Mouse (Mus musculus) cerebellum, postnatal 25 days (tissue): ENCODE results near the gene Lilra5.
"Not testable (repeated sequence)": the region's sequence is repeated elsewhere in the genome, so short reads cannot be mapped to it uniquely, and the experiment has no call there.

Experiments
- DNase-seq, 2 experiments: peaks; one replicate each; pipeline ENCODE4 v3.0.0; 2021; ENCODE audit warnings: mixed read lengths in 2 of 2

Gene Lilra5

DNA sequence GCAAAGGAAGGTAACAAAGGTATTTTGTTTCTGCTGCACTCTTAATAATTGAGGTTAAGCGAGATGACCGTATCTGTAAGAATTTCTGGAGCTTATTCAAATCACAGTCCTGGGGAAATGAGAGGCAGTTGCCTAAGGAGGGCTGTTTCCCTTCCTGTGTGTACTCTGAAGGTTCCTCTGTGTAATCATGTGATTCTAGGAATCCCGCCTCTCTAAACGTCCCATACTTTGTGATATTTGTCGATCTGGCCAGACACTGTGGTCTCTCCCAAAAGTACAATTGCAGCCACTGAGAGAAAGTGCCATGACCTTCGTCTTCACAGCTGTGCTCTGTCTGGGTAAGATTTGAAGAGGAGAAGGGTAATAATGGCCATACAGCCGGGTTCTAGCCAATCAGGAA is at the start of gene Lilra5:
TSS of gene Lilra5 (plus strand) at position 301 of the 400 bp plus-strand sequence.
- no peak for DNase-seq

DNA sequence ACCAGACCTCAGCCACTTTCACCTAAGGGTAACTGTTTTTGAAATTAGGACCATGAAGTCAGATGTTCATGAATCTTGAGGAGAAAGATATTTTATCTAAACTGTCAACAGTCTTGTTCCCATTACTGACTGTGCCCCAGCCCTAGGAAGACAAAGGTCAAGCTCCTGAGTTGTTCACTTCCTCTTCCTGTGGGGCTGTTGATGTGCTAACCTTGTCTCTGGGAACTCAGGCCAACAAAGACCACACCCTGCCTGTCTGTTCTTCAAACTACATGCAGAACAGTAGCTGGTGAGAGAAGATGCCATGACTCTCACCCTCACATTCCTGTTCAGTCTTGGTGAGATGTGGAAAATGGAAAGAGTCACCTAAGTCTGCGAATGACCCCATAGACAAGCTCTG is 30.4 kb upstream of the Lilra5 start:
- DNase-seq, result no peak

DNA sequence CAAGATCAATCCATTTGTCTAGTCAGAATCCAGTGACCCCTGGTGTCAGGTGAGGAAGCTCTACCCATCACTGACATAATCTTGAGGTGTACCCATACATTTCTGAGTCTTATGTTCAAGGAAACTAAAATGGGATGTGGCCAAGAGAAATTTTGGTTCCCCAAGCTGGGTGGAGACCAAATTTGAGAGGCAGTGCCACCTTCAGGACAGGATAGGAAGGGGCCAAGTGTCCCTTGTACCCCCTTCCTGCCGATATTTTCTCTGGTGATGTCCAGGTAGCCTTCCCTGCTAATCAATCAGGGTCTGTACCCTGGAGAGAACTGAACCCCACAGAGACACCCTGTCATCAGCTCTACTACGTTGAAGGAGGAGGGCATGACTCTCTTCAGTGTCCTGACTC is 28.9 kb upstream of the Lilra5 start:
- DNase-seq, result no peak

DNA sequence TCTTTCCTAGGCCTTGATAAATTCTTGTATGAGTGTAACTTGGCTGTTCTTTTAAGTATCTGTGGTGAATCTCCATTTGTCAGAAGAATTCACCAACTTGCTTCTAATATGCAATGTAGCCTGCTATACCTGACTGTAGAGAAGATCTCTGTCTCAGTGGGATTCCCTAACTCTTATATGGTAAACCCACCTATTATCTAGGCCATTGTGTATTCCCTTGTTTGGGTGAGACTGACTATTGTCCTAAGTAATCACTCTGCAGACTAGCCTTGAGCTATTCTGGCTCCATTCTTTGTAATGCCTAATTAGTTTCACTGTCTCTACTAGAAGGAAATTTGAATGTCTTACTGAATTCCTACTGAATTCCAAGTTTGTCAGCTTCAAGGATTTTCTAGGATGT is 24.1 kb upstream of the Lilra5 start:
- not testable (repeated sequence) for DNase-seq

DNA sequence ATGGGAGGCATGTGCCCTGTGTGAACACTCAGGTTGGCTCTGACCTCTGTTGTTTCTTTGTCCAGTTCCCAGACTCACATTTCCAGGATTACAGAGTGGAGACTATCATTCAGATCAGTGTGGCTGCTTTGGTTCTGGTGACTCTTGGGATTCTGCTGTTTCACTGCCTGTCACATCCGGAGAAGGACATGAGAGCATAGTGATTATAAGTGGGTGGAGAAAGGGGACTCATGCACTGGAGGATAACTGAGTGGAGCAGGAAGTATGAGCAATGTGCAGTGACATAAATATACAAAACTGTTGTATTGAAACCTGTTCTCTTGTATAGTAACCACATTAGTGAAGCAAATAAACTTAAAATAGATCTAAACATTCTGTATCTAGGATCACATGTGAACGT is 22.2 kb upstream of the Lilra5 start:
- DNase-seq, result no peak

DNA sequence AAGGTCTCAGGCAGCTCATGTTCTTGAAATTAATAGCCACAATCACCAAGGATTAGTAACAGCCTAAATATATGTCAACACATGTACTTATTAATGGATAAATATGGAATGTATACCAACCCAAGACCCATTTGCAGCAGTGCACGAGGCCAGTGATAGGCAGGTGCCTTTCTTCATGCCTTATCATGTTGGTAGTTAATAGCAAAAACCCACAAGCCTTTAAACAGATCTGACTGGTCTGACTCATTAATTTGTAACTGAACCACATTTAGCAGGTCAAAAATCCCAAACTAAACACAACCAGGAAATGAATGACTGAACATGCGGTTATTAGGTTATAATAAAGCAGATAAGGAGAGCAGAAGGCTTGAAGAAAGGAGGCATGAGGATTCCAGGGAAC is 21.7 kb upstream of the Lilra5 start:
- DNase-seq, result no peak

DNA sequence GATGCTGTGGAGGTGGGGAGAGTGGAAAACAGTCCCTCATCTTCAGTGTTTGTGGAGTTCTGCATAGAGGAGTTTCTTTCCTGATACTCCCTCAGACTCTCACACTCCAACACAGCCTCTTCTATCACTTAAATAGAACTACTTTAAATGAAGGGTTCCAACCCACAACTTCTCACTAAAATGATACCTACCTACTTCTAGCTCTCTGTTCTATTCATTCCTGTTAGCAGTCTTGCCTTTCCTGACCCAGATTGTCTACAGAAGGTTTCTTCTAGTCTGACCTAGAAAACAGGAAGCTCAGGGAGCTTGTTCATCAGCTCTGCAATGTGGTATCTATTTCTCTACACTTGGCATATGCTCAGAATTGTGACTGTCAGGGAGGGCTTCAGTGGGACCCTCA is 2.0 kb upstream of the Lilra5 start:
- no peak for DNase-seq

DNA sequence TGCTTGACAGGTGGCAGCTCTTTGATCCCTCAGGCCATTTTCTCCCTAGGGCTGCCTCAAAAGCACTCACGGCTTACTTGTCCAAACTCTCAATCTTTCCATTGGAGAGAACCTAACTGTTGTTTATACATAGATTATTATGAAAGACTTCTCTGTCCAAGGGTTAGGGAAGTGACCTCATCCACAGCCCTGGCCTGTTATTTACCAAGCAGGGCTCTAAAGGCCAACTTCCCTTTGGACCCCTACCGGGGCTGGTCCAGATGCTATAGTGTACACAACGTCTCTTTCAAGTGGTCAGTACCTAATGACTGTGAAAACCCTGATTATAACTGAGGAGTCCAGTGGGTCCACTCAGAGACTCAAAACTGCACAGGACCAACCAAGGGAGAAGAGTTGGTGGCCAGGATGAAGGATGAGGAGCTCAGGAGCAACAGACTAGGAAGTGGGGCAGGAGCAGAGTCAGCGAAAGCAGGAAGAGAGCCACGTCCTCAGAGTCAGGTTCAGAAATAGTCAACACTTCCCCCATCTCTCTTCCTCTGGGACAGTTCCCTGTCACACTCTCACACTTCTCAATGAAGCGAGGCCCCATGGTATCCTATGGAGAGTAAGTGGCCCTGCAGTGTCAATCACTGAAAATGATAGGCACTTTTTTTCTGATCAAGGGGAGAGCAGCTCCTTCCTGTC is 1.6 kb downstream of the Lilra5 start:
- DNase-seq, result no peak

DNA sequence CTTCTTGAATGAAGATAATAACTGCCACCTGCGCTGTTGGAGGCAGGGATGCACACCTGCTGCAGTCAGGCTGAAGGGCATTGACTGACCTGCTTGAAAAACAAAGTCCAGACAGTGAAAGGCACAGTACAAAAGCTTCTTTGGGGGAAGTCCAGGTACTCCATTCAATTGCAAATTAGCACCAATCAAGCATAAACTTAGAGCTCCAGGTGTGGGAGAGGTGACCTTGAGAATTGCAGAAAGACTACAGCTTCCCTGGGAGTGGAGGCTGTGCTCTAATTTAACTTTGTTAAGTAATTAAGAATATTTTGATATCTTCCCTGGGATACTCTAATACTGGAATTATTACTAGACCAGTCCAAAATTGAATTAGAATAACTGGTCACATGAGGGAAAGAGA is 13.7 kb downstream of the Lilra5 start:
- not testable (repeated sequence) for DNase-seq

DNA sequence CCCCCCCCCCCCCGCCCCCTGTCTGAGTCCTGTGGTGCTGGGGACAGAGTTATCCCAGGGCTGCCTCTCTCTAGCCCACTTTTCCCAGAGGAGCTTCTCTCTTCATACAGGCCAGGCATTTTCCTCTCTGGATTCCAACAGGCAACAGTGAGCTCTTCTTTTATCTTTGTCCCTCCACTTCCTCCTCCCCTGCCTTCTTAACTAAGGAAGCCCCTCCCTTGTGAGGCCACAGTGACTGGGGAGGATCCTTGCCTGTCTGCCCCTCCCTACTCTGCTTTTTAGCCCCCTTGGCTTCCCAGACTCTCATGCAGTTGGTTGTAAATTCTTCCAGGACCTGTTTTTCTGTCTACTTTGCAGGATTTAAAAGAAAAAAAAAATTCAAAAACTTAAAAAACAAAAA is 18.5 kb downstream of the Lilra5 start:
- DNase-seq, result not testable (repeated sequence)

DNA sequence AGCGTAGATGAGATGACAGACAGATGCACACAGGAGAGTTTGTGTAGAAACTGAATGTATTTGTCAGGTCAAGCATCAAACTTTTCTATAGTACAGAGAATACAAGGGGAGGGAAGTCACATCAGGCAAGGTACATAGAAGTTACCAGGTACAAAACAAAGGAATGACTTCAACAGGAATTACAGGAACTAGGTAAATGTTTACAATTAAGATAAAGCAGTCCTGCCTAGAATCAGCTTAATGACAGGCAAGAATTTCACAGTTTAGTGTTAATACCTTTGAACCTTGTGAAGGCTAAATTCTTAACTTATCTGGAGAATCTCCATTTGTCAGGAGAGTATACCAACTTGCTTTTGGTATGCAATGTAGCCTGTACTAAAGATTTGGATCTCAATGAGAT is 23.0 kb downstream of the Lilra5 start:
- DNase-seq, result not testable (repeated sequence)

DNA sequence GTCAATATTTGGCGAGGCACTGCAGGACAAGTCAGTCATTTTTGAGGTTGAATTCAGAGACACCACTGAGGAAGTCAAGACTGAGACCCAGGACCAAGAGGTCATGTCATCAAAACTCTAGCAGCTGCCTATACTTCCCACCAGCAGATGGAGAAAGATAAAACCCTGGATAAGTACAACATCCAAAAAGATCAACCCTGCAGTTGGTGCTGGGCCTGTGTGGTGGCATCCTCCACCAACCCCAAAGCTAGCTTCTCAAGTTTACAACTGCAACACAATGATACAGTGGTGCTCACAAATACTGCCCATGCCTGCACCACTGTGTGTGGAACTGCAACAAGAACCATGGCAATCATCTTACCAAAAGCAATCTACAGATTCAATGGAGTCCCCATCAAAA is 34.6 kb downstream of the Lilra5 start:
- DNase-seq, result not testable (repeated sequence)

DNA sequence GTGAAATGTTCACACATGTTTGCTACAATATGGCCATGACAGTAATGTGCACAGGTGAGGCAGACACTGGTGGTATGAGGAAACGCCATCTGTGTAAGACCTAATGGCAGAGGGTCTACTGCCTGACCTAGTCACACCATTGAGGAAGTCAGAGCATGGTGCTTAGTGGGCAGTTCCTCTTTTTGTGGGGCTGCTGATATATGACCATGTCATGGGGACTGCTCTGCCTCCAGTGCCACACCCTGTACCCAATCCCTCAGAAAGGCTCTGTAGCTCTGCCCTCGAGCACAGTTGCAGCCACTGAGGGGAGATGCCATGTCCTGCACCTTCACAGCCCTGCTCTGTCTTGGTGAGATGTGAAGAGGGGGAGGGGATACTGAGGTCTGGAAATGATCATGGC is 36.3 kb downstream of the Lilra5 start:
- DNase-seq, result not testable (repeated sequence)

DNA sequence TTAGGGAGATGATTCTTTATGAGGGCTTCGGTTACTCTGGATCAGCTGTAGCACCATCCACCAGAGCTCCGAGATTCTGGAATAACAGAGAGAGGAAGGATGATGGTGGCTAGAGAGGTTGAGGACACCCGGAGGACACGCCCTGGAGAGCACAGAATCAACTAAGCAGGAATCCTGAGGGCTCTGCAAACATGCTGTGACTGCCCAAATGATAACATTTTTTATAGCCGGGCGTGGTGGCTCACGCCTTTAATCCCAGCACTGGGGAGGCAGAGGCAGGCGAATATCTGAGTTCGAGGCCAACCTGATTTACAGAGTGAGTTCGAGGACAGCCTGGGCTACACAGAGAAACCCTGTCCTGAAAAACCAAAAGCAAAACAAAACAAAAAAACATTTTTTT is 37.9 kb downstream of the Lilra5 start:
- DNase-seq, result not testable (repeated sequence)

DNA sequence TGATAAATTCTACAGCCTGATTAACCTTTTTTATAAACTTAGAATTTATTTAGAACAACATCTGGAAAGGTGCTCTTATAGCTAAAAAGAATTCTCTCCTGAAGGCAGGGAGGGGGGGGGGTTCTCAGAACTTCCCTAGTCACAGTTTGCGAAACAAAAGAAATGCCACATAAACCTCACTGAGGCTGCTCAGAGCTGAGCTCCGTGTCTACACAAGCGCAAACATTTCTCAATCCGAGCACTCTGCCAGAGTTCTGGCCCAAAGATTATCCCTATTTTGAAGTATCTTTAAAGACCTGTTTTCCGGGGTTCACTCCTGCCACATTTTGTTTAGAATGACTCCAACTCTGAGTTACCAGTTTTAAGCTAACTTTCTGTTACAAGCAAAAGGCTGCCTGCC is 55.1 kb downstream of the Lilra5 start:
- DNase-seq, result no peak
